Mouse (Mus musculus) liver, embryonic 13.5 days (tissue): ENCODE results near the gene Ccdc169. TPM values are rescaled to one million over a fixed set of nuclear protein-coding genes. Genes with fewer than 3 reads are reported as not detected.

Experiments used
- ATAC-seq: fragments of 200-750 bp; cut with Nextera tagmentation; 2 replicates; pipeline ENCODE4 v1.8.0; 2017; ENCODE audit warnings: low read depth, mild to moderate bottlenecking, moderate number of reproducible peaks, moderate library complexity
- DNase-seq: peaks from one replicate; pipeline ENCODE4 v3.0.0; 2022
- H3K27ac ChIP-seq: fragments of 300-500 bp; sonication (generic); 2 replicates; pipeline ENCODE4 v1.5.1; 2015; ENCODE audit warnings: moderate library complexity, mild to moderate bottlenecking, inconsistent platforms
- H3K27me3 ChIP-seq: fragments of 300-500 bp; sonication (generic); 2 replicates; pipeline ENCODE4 v1.6.1; 2015; ENCODE audit warnings: mild to moderate bottlenecking, inconsistent platforms
- H3K36me3 ChIP-seq: fragments of 300-500 bp; sonication (generic); 2 replicates; pipeline ENCODE4 v1.6.1; 2015; ENCODE audit warnings: mild to moderate bottlenecking, inconsistent platforms
- H3K4me1 ChIP-seq: fragments of 300-500 bp; sonication (generic); replicated peaks from 2 replicates; pipeline ENCODE4 v1.6.1; 2015; ENCODE audit warnings: inconsistent platforms
- H3K4me2 ChIP-seq: fragments of 300-500 bp; sonication (generic); 2 replicates; pipeline ENCODE4 v1.6.1; 2015; ENCODE audit warnings: inconsistent platforms, mild to moderate bottlenecking, moderate library complexity
- H3K4me3 ChIP-seq: fragments of 300-500 bp; sonication (generic); replicated peaks from 2 replicates; pipeline ENCODE4 v1.5.1; 2015; ENCODE audit warnings: mild to moderate bottlenecking, inconsistent platforms
- H3K9ac ChIP-seq: fragments of 300-500 bp; sonication (generic); 2 replicates; pipeline ENCODE4 v1.6.1; 2015; ENCODE audit warnings: mild to moderate bottlenecking, inconsistent platforms
- H3K9me3 ChIP-seq: fragments of 300-500 bp; sonication (generic); replicated peaks from 2 replicates; pipeline ENCODE4 v1.6.1; 2016; ENCODE audit warnings: inconsistent platforms
- WGBS: fragments of 180-500 bp; shearing (Covaris S2); methylation state at CpG from one replicate; pipeline ENCODE4 v1.1.7; 2015; ENCODE audit not compliant: insufficient replicate concordance; 5-methylcytosine and 5-hydroxymethylcytosine counted together
- polyA plus RNA-seq: library from polyadenylated mRNA; unstranded; fragments of >200 nt; fragmentation: Nextera tagmentation; extraction: Ambion mirVana; gene quantifications from 2 replicates; pipeline ENCODE4 v1.2.1, GENCODE M21; 2015

Gene Ccdc169
- polyA plus RNA-seq, 1 experiment from 2014 or later = not detected

GRCm38 (mm10) chr3:55105372-55106023 is 31.6 kb upstream of the Ccdc169 start:
- Histone ChIP-seq H3K36me3 (no peaks in the 10 kb centered on the region), H3K4me1 (no peaks in the 10 kb centered on the region), H3K27ac (no peak overlapping the region), H3K9me3 (no peaks in the 10 kb centered on the region), H3K27me3 (no peaks in the 10 kb centered on the region), H3K9ac (no peak overlapping the region), H3K4me2 (no peak overlapping the region), H3K4me3 (no peak overlapping the region)
- ATAC-seq = no peak
- WGBS = 59% methylated on average over 14 of the region's 14 CpGs
- no peak for DNase-seq

GRCm38 (mm10) chr3:55106051-55106450 is 31.1 kb upstream of the Ccdc169 start:
- Histone ChIP-seq H3K27ac (no peak overlapping the region), H3K9ac (no peak overlapping the region), H3K27me3 (no peaks in the 10 kb centered on the region), H3K36me3 (no peaks in the 10 kb centered on the region), H3K4me1 (no peaks in the 10 kb centered on the region), H3K9me3 (no peaks in the 10 kb centered on the region), H3K4me2 (no peak overlapping the region), H3K4me3 (no peak overlapping the region)
- no peak for ATAC-seq
- DNase-seq = no peak
- WGBS = 82% methylated on average over 17 of the region's 17 CpGs

GRCm38 (mm10) chr3:55109097-55109496 is 28.0 kb upstream of the Ccdc169 start:
- no peak overlapping the region for H3K4me3 ChIP-seq
- H3K27ac ChIP-seq = no peak overlapping the region
- no peak for DNase-seq
- ATAC-seq = no peak
- H3K36me3 ChIP-seq = no peaks in the 10 kb centered on the region
- no peak overlapping the region for H3K4me2 ChIP-seq
- H3K27me3 ChIP-seq = no peaks in the 10 kb centered on the region
- peaks cover 15% of the 10 kb centered on the region for H3K4me1 ChIP-seq
- H3K9me3 ChIP-seq = no peaks in the 10 kb centered on the region
- WGBS = 68% methylated on average over 4 of the region's 4 CpGs
- no peak overlapping the region for H3K9ac ChIP-seq

GRCm38 (mm10) chr3:55111935-55112709 is 25.0 kb upstream of the Ccdc169 start, which contains the start of gene Spg20:
Gene Spg20, plus strand, starts transcription at chr3:55112108.
- Histone ChIP-seq H3K4me1 (peaks cover 22% of the 10 kb centered on the region), H3K9ac (peak within 1 kb of the TSS; percentile 85), H3K27me3 (no peaks in the 10 kb centered on the region), H3K36me3 (peaks cover 2% of the 10 kb centered on the region), H3K4me2 (peak within 1 kb of the TSS; percentile 77), H3K27ac (peak within 1 kb of the TSS; percentile 66), H3K9me3 (no peaks in the 10 kb centered on the region), H3K4me3 (peak within 1 kb of the TSS; percentile 80)
- WGBS = under 1% methylated on average over 58 of the region's 58 CpGs
- DNase-seq (peak; percentile 84), ATAC-seq (peak; percentile 95)

GRCm38 (mm10) chr3:55112710-55113415 is 24.3 kb upstream of the Ccdc169 start:
- Histone ChIP-seq H3K9me3 (no peaks in the 10 kb centered on the region), H3K27ac (peak overlapping the region; percentile 66; the same call in 1 of the 2 replicates), H3K36me3 (peaks cover 9% of the 10 kb centered on the region), H3K27me3 (no peaks in the 10 kb centered on the region), H3K4me3 (peak overlapping the region; percentile 80), H3K9ac (peak overlapping the region; percentile 85), H3K4me1 (peaks cover 22% of the 10 kb centered on the region), H3K4me2 (peak overlapping the region; percentile 77)
- ATAC-seq (no peak), DNase-seq (no peak)
- WGBS = 28% methylated on average over 16 of the region's 16 CpGs

- peaks cover 22% of the 10 kb centered on the region for H3K4me1 ChIP-seq
- H3K36me3 ChIP-seq = peaks cover 24% of the 10 kb centered on the region
- 52% methylated on average over 7 of the region's 7 CpGs for WGBS
- ATAC-seq (no peak), DNase-seq (no peak)
- no peak overlapping the region for H3K27ac ChIP-seq
- H3K4me3 ChIP-seq = no peak overlapping the region
- no peak overlapping the region for H3K9ac ChIP-seq
- no peak overlapping the region for H3K4me2 ChIP-seq
- no peaks in the 10 kb centered on the region for H3K27me3 ChIP-seq
- H3K9me3 ChIP-seq = no peaks in the 10 kb centered on the region
Measured at GRCm38 (mm10) chr3:55114313-55115065, 22.6 kb upstream of the Ccdc169 start.

GRCm38 (mm10) chr3:55115071-55115470 is 22.1 kb upstream of the Ccdc169 start:
- Histone ChIP-seq H3K36me3 (peaks cover 26% of the 10 kb centered on the region), H3K4me3 (no peak overlapping the region), H3K9ac (no peak overlapping the region), H3K9me3 (no peaks in the 10 kb centered on the region), H3K4me1 (peaks cover 22% of the 10 kb centered on the region), H3K4me2 (no peak overlapping the region), H3K27ac (no peak overlapping the region), H3K27me3 (no peaks in the 10 kb centered on the region)
- WGBS = 34% methylated on average over 1 of the region's 1 CpGs
- no peak for DNase-seq
- no peak for ATAC-seq

GRCm38 (mm10) chr3:55115989-55116388 is 21.1 kb upstream of the Ccdc169 start:
- 83% methylated on average over 8 of the region's 8 CpGs for WGBS
- H3K36me3 ChIP-seq = peaks cover 33% of the 10 kb centered on the region
- H3K27ac ChIP-seq = no peak overlapping the region
- H3K9me3 ChIP-seq = no peaks in the 10 kb centered on the region
- H3K4me3 ChIP-seq = no peak overlapping the region
- H3K9ac ChIP-seq = no peak overlapping the region
- DNase-seq (no peak), ATAC-seq (no peak)
- no peaks in the 10 kb centered on the region for H3K27me3 ChIP-seq
- H3K4me2 ChIP-seq = no peak overlapping the region
- H3K4me1 ChIP-seq = peaks cover 22% of the 10 kb centered on the region

GRCm38 (mm10) chr3:55119275-55119898 is 17.8 kb upstream of the Ccdc169 start:
- ATAC-seq (no peak), DNase-seq (no peak)
- Histone ChIP-seq H3K4me2 (no peak overlapping the region), H3K4me1 (peaks cover 5% of the 10 kb centered on the region), H3K9ac (no peak overlapping the region), H3K4me3 (no peak overlapping the region), H3K36me3 (peaks cover 53% of the 10 kb centered on the region), H3K27me3 (no peaks in the 10 kb centered on the region), H3K27ac (no peak overlapping the region), H3K9me3 (no peaks in the 10 kb centered on the region)
- 75% methylated on average over 6 of the region's 6 CpGs for WGBS

- no peaks in the 10 kb centered on the region for H3K9me3 ChIP-seq
- no peak overlapping the region for H3K27ac ChIP-seq
- 69% methylated on average over 3 of the region's 3 CpGs for WGBS
- no peaks in the 10 kb centered on the region for H3K27me3 ChIP-seq
- DNase-seq (no peak), ATAC-seq (no peak)
- no peak overlapping the region for H3K4me2 ChIP-seq
- peaks cover 67% of the 10 kb centered on the region for H3K36me3 ChIP-seq
- H3K4me1 ChIP-seq = no peaks in the 10 kb centered on the region
- no peak overlapping the region for H3K4me3 ChIP-seq
- no peak overlapping the region for H3K9ac ChIP-seq
Measured at GRCm38 (mm10) chr3:55122336-55122870, 14.7 kb upstream of the Ccdc169 start.
